Mouse (Mus musculus) kidney, embryonic 16.5 days (tissue): Measurements from ENCODE around the gene Dnajc25. TPM values are rescaled to one million over a fixed set of nuclear protein-coding genes. Genes with fewer than 3 reads are reported as not detected.

Experiments used
- ATAC-seq: fragments of 200-750 bp; cut with Nextera tagmentation; 2 replicates; pipeline ENCODE4 v1.8.0; 2017; ENCODE audit warnings: moderate TSS enrichment; ENCODE audit not compliant: low FRiP score, low TSS enrichment
- H3K27ac ChIP-seq: fragments of 300-500 bp; sonication (generic); 2 replicates; pipeline ENCODE4 v1.5.1; 2014; ENCODE audit warnings: low read length
- H3K27me3 ChIP-seq: fragments of 300-500 bp; sonication (generic); 2 replicates; pipeline ENCODE4 v1.6.1; 2014; ENCODE audit warnings: low read length, control low read depth, mixed read lengths; ENCODE audit not compliant: insufficient read depth
- H3K36me3 ChIP-seq: fragments of 300-500 bp; sonication (generic); 2 replicates; pipeline ENCODE4 v1.6.1; 2014; ENCODE audit warnings: low read length, control low read depth, mixed read lengths; ENCODE audit not compliant: insufficient read depth
- H3K4me1 ChIP-seq: fragments of 300-500 bp; sonication (generic); 2 replicates; pipeline ENCODE4 v1.6.1; 2014; ENCODE audit warnings: low read length, control low read depth, mixed read lengths; ENCODE audit not compliant: insufficient read depth
- H3K4me2 ChIP-seq: fragments of 300-500 bp; sonication (generic); replicated peaks from 2 replicates; pipeline ENCODE4 v1.6.1; 2014; ENCODE audit warnings: low read depth, low read length
- H3K4me3 ChIP-seq: fragments of 300-500 bp; sonication (generic); 2 replicates; pipeline ENCODE4 v1.5.1; 2014; ENCODE audit warnings: mild to moderate bottlenecking, low read length
- H3K9ac ChIP-seq: fragments of 300-500 bp; sonication (generic); replicated peaks from 2 replicates; pipeline ENCODE4 v1.6.1; 2014; ENCODE audit warnings: low read length
- H3K9me3 ChIP-seq: fragments of 300-500 bp; sonication (generic); 2 replicates; pipeline ENCODE4 v1.6.1; 2016; ENCODE audit warnings: low read length, control low read depth
- WGBS: fragments of 180-500 bp; shearing (Covaris S2); extraction: QIAGEN DNeasy Blood & Tissue Kit; methylation state at CpG from one replicate; pipeline ENCODE4 v1.1.7; 2014; 5-methylcytosine and 5-hydroxymethylcytosine counted together
- polyA plus RNA-seq: library from polyadenylated mRNA; unstranded; fragments of >200 nt; fragmentation: Nextera tagmentation; extraction: Ambion mirVana; gene quantifications from 2 replicates; pipeline ENCODE4 v1.2.1, GENCODE M21; 2015

The Dnajc25 gene
- polyA plus RNA-seq, 1 experiment from 2014 or later, result 8.3 TPM

GRCm38 (mm10) chr4:59043891-59044290, 49.0 kb downstream of the Dnajc25 start:
- WGBS, result 87% methylated on average over 6 of the region's 6 CpGs
- H3K4me1 ChIP-seq, result no peaks in the 10 kb centered on the region
- no peak overlapping the region for H3K4me3 ChIP-seq
- ATAC-seq, result no peak
- H3K27ac ChIP-seq, result no peak overlapping the region
- no peaks in the 10 kb centered on the region for H3K27me3 ChIP-seq
- H3K36me3 ChIP-seq, result peaks cover 17% of the 10 kb centered on the region; the same call in 1 of the 2 replicates
- no peak overlapping the region for H3K9ac ChIP-seq
- no peak overlapping the region for H3K4me2 ChIP-seq
- no peaks in the 10 kb centered on the region for H3K9me3 ChIP-seq

- no peak overlapping the region for H3K4me3 ChIP-seq
- H3K27me3 ChIP-seq, result no peaks in the 10 kb centered on the region
- no peak overlapping the region for H3K27ac ChIP-seq
- 40% methylated on average over 3 of the region's 3 CpGs for WGBS
- H3K9ac ChIP-seq, result no peak overlapping the region
- H3K9me3 ChIP-seq, result no peaks in the 10 kb centered on the region
- no peak overlapping the region for H3K4me2 ChIP-seq
- no peaks in the 10 kb centered on the region for H3K4me1 ChIP-seq
- 0 out of 2 replicates have a peak, but pooled peaks cover 4% of the 10 kb centered on the region for H3K36me3 ChIP-seq
- ATAC-seq, result no peak
These were observed 52.4 kb downstream of the Dnajc25 start for GRCm38 (mm10) chr4:59047222-59047621.

GRCm38 (mm10) chr4:59051081-59051480, 56.2 kb downstream of the Dnajc25 start:
- 97% methylated on average over 1 of the region's 1 CpGs for WGBS
- no peak overlapping the region for H3K9ac ChIP-seq
- no peak for ATAC-seq
- H3K36me3 ChIP-seq, result no peaks in the 10 kb centered on the region
- H3K4me2 ChIP-seq, result no peak overlapping the region
- no peak overlapping the region for H3K4me3 ChIP-seq
- no peaks in the 10 kb centered on the region for H3K4me1 ChIP-seq
- no peaks in the 10 kb centered on the region for H3K27me3 ChIP-seq
- H3K27ac ChIP-seq, result no peak overlapping the region
- H3K9me3 ChIP-seq, result no peaks in the 10 kb centered on the region

- no peaks in the 10 kb centered on the region for H3K9me3 ChIP-seq
- H3K4me3 ChIP-seq, result no peak overlapping the region
- H3K36me3 ChIP-seq, result no peaks in the 10 kb centered on the region
- no peaks in the 10 kb centered on the region for H3K27me3 ChIP-seq
- WGBS, result 79% methylated on average over 3 of the region's 3 CpGs
- no peaks in the 10 kb centered on the region for H3K4me1 ChIP-seq
- no peak for ATAC-seq
- no peak overlapping the region for H3K9ac ChIP-seq
- no peak overlapping the region for H3K27ac ChIP-seq
- H3K4me2 ChIP-seq, result no peak overlapping the region
These were observed 63.1 kb downstream of the Dnajc25 start for GRCm38 (mm10) chr4:59057929-59058328.

- WGBS, result 72% methylated on average over 12 of the region's 12 CpGs
- Histone ChIP-seq H3K4me2 (no peak overlapping the region), H3K36me3 (no peaks in the 10 kb centered on the region), H3K27ac (no peak overlapping the region), H3K9me3 (no peaks in the 10 kb centered on the region), H3K9ac (no peak overlapping the region), H3K4me3 (no peak overlapping the region), H3K4me1 (no peaks in the 10 kb centered on the region), H3K27me3 (no peaks in the 10 kb centered on the region)
- no peak for ATAC-seq
These were observed 67.7 kb downstream of the Dnajc25 start for GRCm38 (mm10) chr4:59062526-59062925.

GRCm38 (mm10) chr4:59069276-59069675, 74.4 kb downstream of the Dnajc25 start:
- Histone ChIP-seq H3K9ac (no peak overlapping the region), H3K27me3 (no peaks in the 10 kb centered on the region), H3K4me2 (no peak overlapping the region), H3K4me1 (no peaks in the 10 kb centered on the region), H3K4me3 (no peak overlapping the region), H3K36me3 (no peaks in the 10 kb centered on the region), H3K9me3 (no peaks in the 10 kb centered on the region), H3K27ac (no peak overlapping the region)
- 60% methylated on average over 3 of the region's 3 CpGs for WGBS
- ATAC-seq, result no peak

Other genes starting within 250 kb of the Dnajc25 start
- not detected in 2 replicates for gene Olfr267, start 207.3 kb upstream of the Dnajc25 start, polyA plus RNA-seq
- 29.9 and 33.5 TPM in 2 replicates for gene Ecpas, start 82.3 kb upstream of the Dnajc25 start, polyA plus RNA-seq
- 0.46 and 1.0 TPM in 2 replicates for gene Zkscan16, start 51.4 kb upstream of the Dnajc25 start, polyA plus RNA-seq
- 25.1 and 29.6 TPM in 2 replicates for gene Ptgr1, start 7.9 kb upstream of the Dnajc25 start, polyA plus RNA-seq
- gene Gm20503, start 8.1 kb downstream of the Dnajc25 start, polyA plus RNA-seq, result 9.1 and 10.1 TPM in 2 replicates
- gene Gng10, start 40.0 kb downstream of the Dnajc25 start, polyA plus RNA-seq, result 89.6 and 92.9 TPM in 2 replicates
- not detected in 2 replicates for gene AI481877, start 143.9 kb downstream of the Dnajc25 start, polyA plus RNA-seq
- gene Ugcg, start 194.2 kb downstream of the Dnajc25 start, polyA plus RNA-seq, result 6.6 and 6.7 TPM in 2 replicates